Mouse (Mus musculus): ENCODE results near the gene Atg9a.

Gene Atg9a

DNA sequence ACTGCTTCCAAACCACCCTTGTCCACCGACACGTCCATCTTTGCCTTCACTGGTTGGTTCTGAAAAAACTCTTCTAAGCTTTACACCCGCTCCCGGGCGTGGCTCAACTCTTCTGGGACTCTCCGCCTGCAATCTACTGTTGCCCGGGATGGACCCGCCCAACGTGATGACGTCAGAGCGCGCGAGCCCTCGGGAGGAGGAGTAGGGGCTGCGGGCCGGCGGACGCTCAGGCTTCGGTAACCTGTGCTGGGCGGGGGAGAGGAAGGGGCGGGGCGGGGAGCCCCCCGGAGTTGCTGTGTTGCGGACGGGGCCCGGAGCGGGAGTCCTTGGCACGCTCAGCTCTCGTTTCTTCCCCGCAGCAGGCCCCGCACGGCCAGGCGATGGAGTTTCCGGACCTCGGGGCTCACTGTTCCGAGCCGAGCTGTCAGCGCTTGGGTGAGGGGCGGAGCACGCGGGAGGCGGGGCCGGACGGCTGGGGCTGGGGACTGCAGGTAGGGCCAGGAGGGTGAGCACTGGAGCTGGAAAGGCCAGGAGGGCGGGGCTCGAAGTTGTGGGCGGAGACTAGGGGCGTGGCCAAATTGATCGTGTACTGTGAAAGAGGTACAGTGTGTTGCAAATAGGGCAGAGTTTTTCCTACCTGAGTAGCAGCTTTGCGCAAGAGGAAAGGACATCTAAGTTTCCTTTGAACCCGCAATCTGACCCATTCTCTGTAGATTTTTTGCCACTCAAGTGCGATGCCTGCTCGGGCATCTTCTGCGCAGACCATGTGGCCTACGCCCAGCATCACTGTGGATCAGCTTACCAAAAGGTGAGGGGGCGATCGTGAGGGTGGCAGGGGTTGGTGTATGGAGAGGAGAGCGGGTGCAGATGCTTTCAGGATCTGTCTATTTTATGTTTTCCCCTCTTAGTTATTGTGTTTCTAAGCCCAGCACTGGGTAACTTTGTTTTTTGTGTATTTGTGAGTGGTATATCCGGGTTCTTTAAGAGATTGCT, 23.2 kb downstream of the Atg9a start, which contains the start of gene Zfand2b:
TSS of gene Zfand2b (plus strand) at position 175 of the 993 bp plus-strand sequence.
- DNase-seq (ENCODE audit: low spot score in 2 of 2), result peak; percentile 92 to 93

- no peak for DNase-seq (ENCODE audit: low spot score in 2 of 2)
Observed at GRCm38 (mm10) chr1:75168093-75168471, 23.9 kb downstream of the Atg9a start.

DNA sequence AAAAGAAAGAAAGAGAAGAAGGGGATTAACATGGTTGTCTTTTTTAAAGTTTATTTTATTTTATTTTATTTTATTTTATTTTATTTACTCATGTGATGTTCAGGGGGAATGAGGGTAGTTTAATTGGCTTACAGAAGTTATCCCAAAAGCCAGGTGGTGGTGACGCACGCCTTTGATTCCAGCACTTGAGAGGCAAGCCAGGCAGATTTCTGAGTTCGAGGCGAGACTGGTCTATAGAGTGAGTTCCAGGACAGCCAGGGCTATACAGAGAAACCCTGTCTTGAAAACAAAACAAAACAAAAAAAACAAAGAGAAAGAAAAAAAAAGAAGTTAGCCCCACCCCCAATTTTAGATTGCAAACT, 31.8 kb downstream of the Atg9a start:
- no peak for DNase-seq (ENCODE audit: low spot score in 2 of 2)

DNA sequence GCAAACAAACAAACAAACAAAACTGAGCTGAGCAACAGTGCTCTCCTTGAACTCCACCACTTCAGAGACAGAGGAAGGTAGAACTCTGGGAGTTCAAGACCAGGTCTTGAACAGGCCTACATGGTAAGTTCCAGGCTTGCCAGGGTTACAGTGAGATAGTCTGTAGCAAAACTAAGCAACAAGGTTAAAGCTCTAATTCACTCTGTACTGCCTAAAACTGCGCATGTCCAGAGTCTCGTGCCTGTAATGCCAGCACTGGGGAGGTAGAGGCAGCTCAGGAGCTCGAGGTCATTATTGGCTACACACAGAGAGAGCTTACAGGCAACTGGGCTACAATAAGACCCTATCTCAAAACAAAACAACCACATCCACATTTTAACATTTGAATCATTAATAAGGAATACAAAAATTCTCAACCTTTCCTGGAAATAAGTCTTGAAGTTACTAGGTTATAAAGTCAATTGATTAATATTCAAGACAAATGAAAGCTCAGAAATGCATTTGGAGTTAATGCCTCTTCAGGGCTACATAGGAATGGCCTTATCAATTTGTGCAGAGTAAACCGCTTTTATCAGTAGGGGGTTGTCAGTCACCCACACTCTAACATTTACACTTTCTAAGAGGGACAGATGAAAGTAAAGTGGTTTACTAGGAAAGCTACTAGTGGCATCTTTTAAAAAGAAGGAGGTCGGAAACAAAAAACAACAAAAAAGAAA, 32.3 kb downstream of the Atg9a start:
- DNase-seq (ENCODE audit: low spot score in 2 of 2), result no peak

DNA sequence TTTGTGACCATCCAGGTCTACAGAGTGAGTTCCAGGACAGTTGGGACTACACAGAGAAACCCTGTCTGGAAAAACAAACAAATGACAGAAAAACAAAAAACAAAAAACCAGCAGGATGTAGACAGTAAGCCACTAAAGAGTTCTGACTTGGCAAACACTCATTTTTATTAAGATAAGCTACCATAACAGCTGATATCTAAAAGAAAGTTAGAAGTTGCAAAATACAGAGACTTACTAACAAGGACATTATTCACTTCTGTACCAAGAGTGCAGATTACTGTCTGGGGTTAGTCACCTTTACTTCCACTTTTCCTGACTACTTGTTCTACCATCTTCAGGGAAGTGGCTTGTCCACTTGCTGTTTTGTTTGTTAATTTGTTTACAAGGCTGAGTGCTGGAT, 33.0 kb downstream of the Atg9a start:
- no peak for DNase-seq (ENCODE audit: low spot score in 2 of 2)

- DNase-seq (ENCODE audit: low spot score in 2 of 2), result no peak
Observed at GRCm38 (mm10) chr1:75155837-75156236, 36.2 kb downstream of the Atg9a start.

- DNase-seq (ENCODE audit: low spot score in 2 of 2), result no peak
Observed at GRCm38 (mm10) chr1:75148727-75149126, 43.3 kb downstream of the Atg9a start.

GRCm38 (mm10) chr1:75147411-75148135, 44.4 kb downstream of the Atg9a start:
- no peak for DNase-seq (ENCODE audit: low spot score in 2 of 2)

DNA sequence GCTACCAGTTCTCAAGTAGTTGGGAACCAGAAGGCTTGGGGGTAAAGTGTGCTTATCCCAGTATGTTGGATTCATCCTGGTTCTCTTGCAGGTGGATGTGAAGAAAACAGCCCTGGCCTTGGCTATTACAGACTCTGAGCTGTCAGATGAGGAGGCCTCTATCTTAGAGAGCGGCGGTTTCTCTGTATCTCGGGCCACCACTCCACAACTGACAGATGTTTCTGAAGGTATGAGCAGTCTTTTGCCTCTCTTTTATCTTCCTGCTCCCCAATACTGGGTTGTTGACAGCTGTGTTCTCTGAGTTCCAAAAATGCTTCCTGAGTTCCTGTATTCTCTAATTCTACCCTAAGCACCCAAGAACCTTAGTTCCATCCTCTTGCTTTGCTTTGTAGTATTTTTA, 46.4 kb downstream of the Atg9a start:
- no peak for DNase-seq (ENCODE audit: low spot score in 2 of 2)

GRCm38 (mm10) chr1:75142301-75143261, 49.4 kb downstream of the Atg9a start, which contains the start of the genes Cnppd1 and Retreg2:
TSS of gene Cnppd1 (minus strand) at chr1:75142711.
TSS of gene Retreg2 (plus strand) at chr1:75142778.
- peak; percentile 95 to 96 for DNase-seq (ENCODE audit: low spot score in 2 of 2)

DNA sequence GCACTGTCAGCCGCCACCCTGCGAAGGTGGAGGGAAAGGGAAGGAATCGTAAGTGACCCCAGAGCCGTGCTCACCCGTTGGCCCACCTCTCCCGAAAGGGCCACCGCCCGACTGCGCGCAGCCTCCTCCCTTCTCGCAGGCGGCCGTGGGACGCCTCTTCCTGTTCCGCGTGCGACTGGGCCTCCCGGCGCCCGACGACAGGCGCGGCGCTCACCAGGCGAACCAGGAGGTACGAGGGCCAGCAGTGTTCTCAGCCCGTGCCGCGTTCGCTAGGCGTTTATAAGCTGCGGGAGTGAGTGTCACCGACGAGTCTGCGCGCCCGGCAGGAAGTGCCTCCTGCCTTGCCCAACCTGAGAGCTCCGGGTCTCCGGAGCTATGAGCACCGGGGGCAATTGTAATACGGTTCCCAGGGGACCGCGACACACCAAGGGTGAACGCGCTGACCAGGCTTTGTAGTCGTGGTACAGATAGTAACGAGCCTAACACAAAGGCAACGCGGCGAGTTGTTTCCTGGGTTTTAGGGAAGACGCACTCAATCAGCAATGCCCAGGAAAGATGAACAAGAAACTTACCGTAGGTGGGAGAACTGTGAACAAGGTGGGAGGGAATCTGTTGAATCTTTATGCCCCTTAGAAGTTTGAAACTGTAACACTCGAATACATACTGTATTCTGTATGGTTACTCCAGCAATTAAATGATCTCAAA, 50.4 kb downstream of the Atg9a start:
- peak; percentile 63 to 71 for DNase-seq (ENCODE audit: low spot score in 2 of 2)

GRCm38 (mm10) chr1:75140601-75141190, 51.3 kb downstream of the Atg9a start:
- DNase-seq (ENCODE audit: low spot score in 2 of 2), result no peak

GRCm38 (mm10) chr1:75138448-75138847, 53.5 kb downstream of the Atg9a start:
- no peak for DNase-seq (ENCODE audit: low spot score in 2 of 2)

GRCm38 (mm10) chr1:75136730-75137129, 55.3 kb downstream of the Atg9a start:
- no peak for DNase-seq (ENCODE audit: low spot score in 2 of 2)

DNA sequence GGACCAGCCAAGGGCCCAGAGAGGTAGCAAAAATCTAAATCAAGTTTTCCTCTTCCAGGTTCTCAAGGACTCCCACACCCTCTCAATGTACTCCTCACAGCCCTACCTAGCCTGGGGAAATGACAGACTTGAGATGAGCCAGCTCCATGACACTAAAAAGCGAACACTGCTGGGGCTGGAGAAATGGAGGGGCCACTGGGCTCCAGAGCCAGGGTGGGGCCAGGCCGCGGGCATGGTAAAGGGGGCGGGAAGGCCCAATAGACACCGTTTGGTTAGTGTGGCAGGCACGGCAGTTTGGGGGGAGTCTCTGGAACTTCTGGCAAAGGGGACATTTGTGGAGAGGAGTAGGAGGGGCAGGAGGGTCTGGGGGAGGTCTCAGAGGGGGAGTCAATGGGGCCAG, 55.7 kb downstream of the Atg9a start:
- no peak for DNase-seq (ENCODE audit: low spot score in 2 of 2)

GRCm38 (mm10) chr1:75133421-75134207, 58.4 kb downstream of the Atg9a start, which contains the start of gene Slc23a3:
TSS of gene Slc23a3 (minus strand) at chr1:75133890.
- DNase-seq (ENCODE audit: low spot score in 2 of 2), result no peak
